Mouse (Mus musculus) heart, embryonic 11.5 days (tissue): Measurements from ENCODE around the gene Edaradd. TPM values are rescaled to one million over a fixed set of nuclear protein-coding genes. Genes with fewer than 3 reads are reported as not detected.
"Not testable (repeated sequence)": the region's sequence is repeated elsewhere in the genome, so short reads cannot be mapped to it uniquely, and the experiment has no call there.

ENCODE experiments used
- ATAC-seq: fragments of 200-750 bp; cut with Nextera tagmentation; replicated peaks from 2 replicates; pipeline ENCODE4 v1.8.0; 2017; ENCODE audit warnings: moderate library complexity; ENCODE audit not compliant: insufficient number of reproducible peaks, low FRiP score, low TSS enrichment
- H3K27ac ChIP-seq: fragments of 300-500 bp; sonication (generic); 2 replicates; pipeline ENCODE4 v1.5.1; 2014; ENCODE audit warnings: mild to moderate bottlenecking, low read depth, low read length
- H3K27me3 ChIP-seq: fragments of 300-500 bp; sonication (generic); 2 replicates; pipeline ENCODE4 v1.6.1; 2014; ENCODE audit warnings: mild to moderate bottlenecking, low read length, mixed read lengths; ENCODE audit not compliant: control insufficient read depth, insufficient read depth
- H3K36me3 ChIP-seq: fragments of 300-500 bp; sonication (generic); 2 replicates; pipeline ENCODE4 v1.6.1; 2014; ENCODE audit warnings: mild to moderate bottlenecking, low read length, moderate library complexity, mixed read lengths; ENCODE audit not compliant: control insufficient read depth, insufficient read depth
- H3K4me1 ChIP-seq: fragments of 300-500 bp; sonication (generic); 2 replicates; pipeline ENCODE4 v1.6.1; 2014; ENCODE audit warnings: low read length; ENCODE audit not compliant: control insufficient read depth, insufficient read depth
- H3K4me2 ChIP-seq: fragments of 300-500 bp; sonication (generic); 2 replicates; pipeline ENCODE4 v1.6.1; 2014; ENCODE audit warnings: mild to moderate bottlenecking, moderate library complexity
- H3K4me3 ChIP-seq: fragments of 300-500 bp; sonication (generic); 2 replicates; pipeline ENCODE4 v1.5.1; 2014; ENCODE audit warnings: low read depth, low read length
- H3K9ac ChIP-seq: fragments of 300-500 bp; sonication (generic); 2 replicates; pipeline ENCODE4 v1.6.1; 2014; ENCODE audit warnings: mild to moderate bottlenecking, low read depth, low read length, moderate library complexity
- H3K9me3 ChIP-seq: fragments of 300-500 bp; sonication (generic); replicated peaks from 2 replicates; pipeline ENCODE4 v1.6.1; 2016; ENCODE audit warnings: low read length; ENCODE audit not compliant: control insufficient read depth
- WGBS: fragments of 180-500 bp; shearing (Covaris S2); extraction: QIAGEN DNeasy Blood & Tissue Kit; methylation state at CpG from one replicate; pipeline ENCODE4 v1.1.7; 2014; ENCODE audit not compliant: insufficient replicate concordance; 5-methylcytosine and 5-hydroxymethylcytosine counted together
- polyA plus RNA-seq: library from polyadenylated mRNA; unstranded; fragments of >200 nt; fragmentation: Nextera tagmentation; extraction: Ambion mirVana; gene quantifications from 2 replicates; pipeline ENCODE4 v1.2.1, GENCODE M21; 2014

Gene Edaradd
- polyA plus RNA-seq, 1 experiment from 2014 or later, result 0.72 TPM

DNA sequence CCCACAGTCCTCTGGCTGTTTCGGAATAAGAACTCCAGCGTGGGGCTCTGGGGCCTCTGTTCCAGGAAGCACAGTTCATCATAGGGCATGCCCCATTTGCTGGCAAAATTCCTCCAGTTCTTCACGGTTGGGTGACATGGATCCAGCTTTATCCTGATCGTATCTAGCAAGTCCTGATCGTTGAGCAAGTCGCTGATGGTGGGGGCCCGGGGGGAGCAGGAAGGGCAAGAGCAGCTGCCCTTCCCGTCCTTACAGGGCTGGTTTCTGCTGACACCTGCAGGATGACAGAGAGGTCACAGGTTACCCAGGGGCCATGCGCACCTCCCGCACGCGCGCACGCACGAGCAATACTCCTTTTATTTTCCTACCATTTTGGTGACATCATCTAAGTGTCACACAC, 41.9 kb downstream of the Edaradd start:
- Histone ChIP-seq H3K27ac (no peak overlapping the region), H3K4me2 (no peak overlapping the region), H3K27me3 (no peaks in the 10 kb centered on the region), H3K9me3 (no peaks in the 10 kb centered on the region), H3K9ac (no peak overlapping the region), H3K4me3 (no peak overlapping the region), H3K36me3 (no peaks in the 10 kb centered on the region), H3K4me1 (no peaks in the 10 kb centered on the region)
- WGBS, result 77% methylated on average over 15 of the region's 15 CpGs
- no peak for ATAC-seq

DNA sequence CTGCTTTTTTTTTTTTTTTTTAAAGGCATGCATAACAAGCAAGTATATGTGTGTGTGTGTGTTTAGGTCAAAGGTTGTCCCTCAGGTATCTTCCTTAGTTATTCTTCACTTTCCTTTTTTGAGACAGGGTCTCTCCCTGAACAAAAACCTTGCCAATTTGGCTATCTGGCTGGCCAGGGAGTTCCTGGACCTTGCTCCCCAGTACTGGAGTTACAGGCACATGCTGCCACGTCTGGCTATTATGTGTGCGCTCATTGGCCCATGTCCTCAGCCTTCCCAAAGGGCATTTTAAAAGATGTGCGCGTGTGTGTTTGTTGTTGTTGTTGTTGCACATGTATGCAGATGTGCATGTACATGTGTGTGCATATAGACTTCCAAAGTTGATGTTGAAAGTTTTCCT, 43.4 kb downstream of the Edaradd start:
- H3K27me3 ChIP-seq, result no peaks in the 10 kb centered on the region
- ATAC-seq, result no peak
- H3K36me3 ChIP-seq, result no peaks in the 10 kb centered on the region
- 86% methylated on average over 4 of the region's 4 CpGs for WGBS
- H3K4me2 ChIP-seq, result no peak overlapping the region
- no peak overlapping the region for H3K27ac ChIP-seq
- no peaks in the 10 kb centered on the region for H3K9me3 ChIP-seq
- no peaks in the 10 kb centered on the region for H3K4me1 ChIP-seq
- no peak overlapping the region for H3K4me3 ChIP-seq
- no peak overlapping the region for H3K9ac ChIP-seq

DNA sequence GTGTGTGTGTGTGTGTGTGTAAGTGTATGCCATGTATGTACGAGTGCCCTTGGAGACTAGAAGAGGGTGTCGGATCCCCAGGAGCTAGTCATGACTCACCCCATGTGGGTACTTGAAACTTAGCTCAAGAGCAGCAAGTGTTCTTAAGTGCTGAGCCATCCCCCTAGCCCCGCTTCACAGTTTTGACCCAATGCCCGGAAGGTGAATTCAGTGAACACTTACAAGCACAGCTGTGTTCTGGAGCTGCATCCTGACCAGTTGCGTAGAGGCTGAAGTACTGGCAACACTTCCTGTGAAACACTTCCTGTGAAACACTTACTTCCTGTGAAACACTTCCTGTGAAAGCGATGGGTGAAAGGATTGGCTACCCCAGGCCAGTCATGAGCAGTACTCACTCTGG, 45.0 kb downstream of the Edaradd start:
- H3K9me3 ChIP-seq, result no peaks in the 10 kb centered on the region

DNA sequence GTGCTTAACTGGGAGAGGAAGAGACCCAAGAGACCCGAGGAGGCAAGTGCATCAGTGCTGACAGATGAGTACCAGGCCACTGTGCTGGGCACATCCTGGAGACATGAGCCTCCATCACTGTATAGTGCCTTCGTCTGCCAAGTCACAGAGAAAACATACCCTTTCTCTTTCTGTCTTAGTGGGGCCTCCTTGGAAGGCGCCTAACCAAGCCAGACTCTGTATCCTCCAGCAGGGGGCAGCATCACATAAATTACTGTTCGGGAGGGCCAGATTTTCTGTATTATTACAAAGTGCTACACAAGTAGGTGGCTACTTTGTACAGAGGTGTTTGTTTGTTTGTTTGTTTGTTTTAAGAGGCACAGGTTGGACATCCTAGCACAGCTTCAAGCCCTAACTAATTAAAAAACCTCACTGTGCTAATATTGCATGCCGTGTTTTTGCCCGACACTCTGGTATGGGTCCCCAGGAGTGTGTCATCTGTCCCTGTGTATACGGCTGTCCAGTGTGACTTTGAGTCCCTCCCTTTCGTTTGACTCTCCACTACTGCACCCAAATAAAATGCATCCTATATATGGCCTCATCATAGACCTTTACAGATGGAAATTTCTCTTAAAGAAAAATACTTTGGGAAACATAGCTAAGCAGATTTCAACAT, 46.4 kb downstream of the Edaradd start:
- Histone ChIP-seq H3K9me3 (no peaks in the 10 kb centered on the region), H3K4me3 (no peak overlapping the region), H3K4me2 (no peak overlapping the region), H3K9ac (no peak overlapping the region), H3K27ac (no peak overlapping the region), H3K36me3 (no peaks in the 10 kb centered on the region), H3K27me3 (no peaks in the 10 kb centered on the region), H3K4me1 (no peaks in the 10 kb centered on the region)
- ATAC-seq, result no peak; the same call in 1 of the 2 replicates
- 35% methylated on average over 8 of the region's 8 CpGs for WGBS

More for the DNA sequence above, 45.0 kb downstream of the Edaradd start:
- no peak for ATAC-seq
- Histone ChIP-seq H3K4me3 (no peak overlapping the region), H3K36me3 (no peaks in the 10 kb centered on the region), H3K27ac (no peak overlapping the region), H3K9ac (no peak overlapping the region), H3K4me2 (no peak overlapping the region), H3K27me3 (no peaks in the 10 kb centered on the region), H3K4me1 (no peaks in the 10 kb centered on the region)
- WGBS, result 78% methylated on average over 6 of the region's 6 CpGs

DNA sequence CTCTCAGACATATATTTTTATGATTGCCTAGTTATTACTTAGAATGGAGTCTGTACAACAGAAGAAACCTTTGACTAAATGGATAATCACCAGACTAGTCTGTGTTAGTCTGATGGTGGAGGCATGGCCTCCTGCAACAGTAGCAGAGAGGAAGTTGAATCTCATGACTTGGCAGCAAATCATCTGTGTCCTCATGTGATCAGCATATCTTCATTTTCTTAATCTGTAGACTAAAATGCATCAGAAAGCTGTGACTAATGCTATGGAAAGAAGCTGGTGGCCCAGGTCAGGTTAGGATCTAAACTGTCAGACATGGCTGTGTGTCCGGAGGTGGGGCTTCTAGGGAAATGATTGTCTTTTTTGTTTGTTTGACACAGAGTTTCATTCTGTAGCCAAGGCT, 51.8 kb downstream of the Edaradd start:
- no peaks in the 10 kb centered on the region for H3K4me1 ChIP-seq
- 85% methylated on average over 1 of the region's 1 CpGs for WGBS
- H3K36me3 ChIP-seq, result no peaks in the 10 kb centered on the region
- no peaks in the 10 kb centered on the region for H3K27me3 ChIP-seq
- no peak overlapping the region for H3K4me3 ChIP-seq
- no peak overlapping the region for H3K27ac ChIP-seq
- no peak overlapping the region for H3K4me2 ChIP-seq
- ATAC-seq, result no peak
- H3K9me3 ChIP-seq, result no peaks in the 10 kb centered on the region
- H3K9ac ChIP-seq, result no peak overlapping the region

DNA sequence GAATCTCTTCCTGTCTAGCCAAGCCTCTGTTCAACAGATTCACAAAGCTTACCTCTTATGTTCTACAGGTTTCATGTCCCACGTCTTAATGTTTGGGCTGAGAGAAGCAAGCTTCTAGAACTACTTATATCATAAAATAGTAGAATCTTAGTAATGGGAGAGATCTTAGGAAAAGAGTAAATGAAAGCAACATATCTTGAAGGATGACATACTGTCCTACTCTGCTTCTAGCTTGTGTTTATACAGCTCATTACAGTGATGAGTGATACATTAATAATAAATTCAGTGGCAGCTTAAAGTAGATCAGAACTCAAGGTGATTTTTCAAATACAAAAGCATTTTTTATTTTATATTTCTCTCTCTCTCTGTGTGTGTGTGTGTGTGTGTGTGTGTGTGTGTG, 55.4 kb downstream of the Edaradd start, which contains the start of gene Lgals8:
TSS of gene Lgals8 (minus strand) at position 101 of the 400 bp plus-strand sequence.
- H3K9me3 ChIP-seq, result no peaks in the 10 kb centered on the region
- no peaks in the 10 kb centered on the region for H3K4me1 ChIP-seq
- H3K4me2 ChIP-seq, result no peak within 1 kb of the TSS
- no peak within 1 kb of the TSS for H3K27ac ChIP-seq
- no peaks in the 10 kb centered on the region for H3K27me3 ChIP-seq
- WGBS, result 78% methylated on average over 1 of the region's 1 CpGs
- no peak within 1 kb of the TSS for H3K4me3 ChIP-seq
- H3K36me3 ChIP-seq, result no peaks in the 10 kb centered on the region
- no peak within 1 kb of the TSS for H3K9ac ChIP-seq
- ATAC-seq, result no peak

DNA sequence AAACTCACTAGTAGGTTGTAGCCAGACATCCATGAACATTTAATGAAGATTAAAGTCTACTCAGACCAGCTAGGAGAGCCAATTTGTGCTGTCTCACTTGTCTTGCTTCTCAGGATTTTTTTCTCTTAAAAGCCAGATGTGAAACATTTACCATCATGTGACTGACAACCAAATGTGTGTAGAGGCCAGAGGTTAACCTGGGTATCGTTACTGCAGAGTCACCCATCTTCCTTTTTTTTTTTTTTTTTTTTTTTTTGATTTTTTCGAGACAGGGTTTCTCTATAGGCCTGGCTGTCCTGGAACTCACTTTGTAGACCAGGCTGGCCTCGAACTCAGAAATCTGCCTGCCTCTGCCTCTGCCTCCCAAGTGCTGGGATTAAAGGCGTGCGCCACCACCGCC, 56.1 kb downstream of the Edaradd start:
- not testable (repeated sequence) for H3K36me3 ChIP-seq, H3K27ac ChIP-seq, H3K4me2 ChIP-seq, H3K4me1 ChIP-seq, H3K27me3 ChIP-seq, H3K9ac ChIP-seq, H3K9me3 ChIP-seq, H3K4me3 ChIP-seq, ATAC-seq
- WGBS, result 80% methylated on average over 6 of the region's 6 CpGs

DNA sequence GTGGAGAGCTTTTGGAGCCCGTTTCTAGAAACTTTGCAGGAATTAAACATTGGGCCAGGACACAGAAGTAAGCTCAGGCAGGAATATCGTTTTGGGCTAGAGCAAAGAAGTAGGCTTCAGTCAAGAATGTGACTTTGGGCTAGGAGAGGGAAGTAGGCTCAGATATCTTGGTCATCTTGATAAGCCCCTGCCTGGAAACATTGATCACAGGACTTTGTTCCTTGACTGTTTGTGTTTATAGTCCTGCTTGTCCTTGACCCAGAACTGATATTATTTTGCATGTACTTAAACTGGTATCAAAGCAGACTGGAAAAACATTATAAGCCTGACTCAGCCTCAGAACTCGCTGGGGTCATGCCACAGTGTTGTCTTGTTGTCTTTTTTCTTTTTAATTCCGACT, 57.6 kb downstream of the Edaradd start:
- no peaks in the 10 kb centered on the region for H3K9me3 ChIP-seq
- H3K27ac ChIP-seq, result no peak overlapping the region
- 71% methylated on average over 4 of the region's 4 CpGs for WGBS
- H3K4me3 ChIP-seq, result no peak overlapping the region
- H3K27me3 ChIP-seq, result no peaks in the 10 kb centered on the region
- ATAC-seq, result no peak
- H3K4me1 ChIP-seq, result no peaks in the 10 kb centered on the region
- no peak overlapping the region for H3K9ac ChIP-seq
- H3K4me2 ChIP-seq, result no peak overlapping the region
- H3K36me3 ChIP-seq, result no peaks in the 10 kb centered on the region

DNA sequence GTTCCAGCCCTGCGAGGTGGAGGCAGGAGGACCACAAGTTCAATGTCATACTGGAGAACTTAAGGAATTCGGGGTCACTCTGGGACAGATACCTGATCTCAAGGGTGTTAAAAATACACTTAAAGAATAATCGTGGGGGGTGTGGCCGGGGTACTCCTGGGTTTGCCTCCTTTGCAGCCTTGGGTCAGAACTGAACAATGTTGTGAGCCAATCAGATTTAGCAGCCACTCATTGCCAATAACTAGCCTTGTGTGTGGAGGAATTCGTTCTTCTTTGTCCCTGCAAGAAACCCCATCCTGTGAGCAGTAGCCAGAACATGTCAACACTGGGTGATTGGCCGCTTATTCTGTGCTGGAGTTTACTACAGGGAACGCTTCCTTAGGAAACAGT, 58.5 kb downstream of the Edaradd start:
- 0 out of 2 replicates have a peak, but pooled peaks have one; percentile 2 for ATAC-seq
- no peaks in the 10 kb centered on the region for H3K9me3 ChIP-seq
- H3K4me1 ChIP-seq, result no peaks in the 10 kb centered on the region
- H3K9ac ChIP-seq, result peak overlapping the region; percentile 84; the same call in 1 of the 2 replicates
- H3K27ac ChIP-seq, result no peak overlapping the region
- WGBS, result 2% methylated on average over 7 of the region's 7 CpGs
- no peaks in the 10 kb centered on the region for H3K27me3 ChIP-seq
- no peaks in the 10 kb centered on the region for H3K36me3 ChIP-seq
- peak overlapping the region; percentile 85 for H3K4me3 ChIP-seq
- peak overlapping the region; percentile 71 for H3K4me2 ChIP-seq
